Mouse (Mus musculus): ENCODE results near the gene Exoc2. TPM values are rescaled to one million over a fixed set of nuclear protein-coding genes. Genes with fewer than 3 reads are reported as not detected.

Gene Exoc2
- polyA plus RNA-seq, 1 experiment from 2014 or later = 29.9 TPM

- WGBS = 89% methylated on average over 4 of the region's 4 CpGs
- H3K27ac ChIP-seq = no peak overlapping the region
- H3K4me3 ChIP-seq (replicated peaks) = no peak overlapping the region
- H3K9me3 ChIP-seq (replicated peaks) = no peaks in the 10 kb centered on the region
- no peak for ATAC-seq (replicated peaks; ENCODE audit: low FRiP score)
- H3K4me2 ChIP-seq = no peak overlapping the region
- H3K4me1 ChIP-seq = no peaks in the 10 kb centered on the region
- H3K27me3 ChIP-seq = no peaks in the 10 kb centered on the region
- peaks cover 17% of the 10 kb centered on the region; the same call in 1 of the 2 replicates for H3K36me3 ChIP-seq
- H3K9ac ChIP-seq = no peak overlapping the region
Measured at GRCm38 (mm10) chr13:30921914-30922313, 52.0 kb downstream of the Exoc2 start.

GRCm38 (mm10) chr13:30913757-30914156 lies 60.1 kb downstream of the Exoc2 start:
- H3K4me2 ChIP-seq = no peak overlapping the region
- no peaks in the 10 kb centered on the region for H3K9me3 ChIP-seq (replicated peaks)
- no peak overlapping the region for H3K9ac ChIP-seq
- no peak overlapping the region for H3K4me3 ChIP-seq (replicated peaks)
- no peak overlapping the region for H3K27ac ChIP-seq
- no peak for ATAC-seq (replicated peaks; ENCODE audit: low FRiP score)
- H3K36me3 ChIP-seq = 0 out of 2 replicates have a peak, but pooled peaks cover 10% of the 10 kb centered on the region
- H3K27me3 ChIP-seq = no peaks in the 10 kb centered on the region
- peaks cover 5% of the 10 kb centered on the region for H3K4me1 ChIP-seq

- 7% methylated on average over 4 of the region's 4 CpGs for WGBS
- H3K27ac ChIP-seq = no peak overlapping the region
- peak; percentile 73 for ATAC-seq (replicated peaks; ENCODE audit: low FRiP score)
Measured at GRCm38 (mm10) chr13:30913028-30913427, 60.9 kb downstream of the Exoc2 start.

GRCm38 (mm10) chr13:30911931-30912625 lies 61.8 kb downstream of the Exoc2 start:
- Histone ChIP-seq H3K4me2 (no peak overlapping the region), H3K9ac (no peak overlapping the region), H3K4me3 (replicated peaks) (no peak overlapping the region), H3K36me3 (0 out of 2 replicates have a peak, but pooled peaks cover 13% of the 10 kb centered on the region), H3K27ac (no peak overlapping the region), H3K27me3 (no peaks in the 10 kb centered on the region), H3K4me1 (peaks cover 5% of the 10 kb centered on the region), H3K9me3 (replicated peaks) (no peaks in the 10 kb centered on the region)
- no peak for ATAC-seq (replicated peaks; ENCODE audit: low FRiP score)
- 54% methylated on average over 5 of the region's 5 CpGs for WGBS

More at GRCm38 (mm10) chr13:30913028-30913427, 60.9 kb downstream of the Exoc2 start:
- Histone ChIP-seq H3K27me3 (no peaks in the 10 kb centered on the region), H3K4me2 (no peak overlapping the region), H3K9me3 (replicated peaks) (no peaks in the 10 kb centered on the region), H3K36me3 (0 out of 2 replicates have a peak, but pooled peaks cover 13% of the 10 kb centered on the region), H3K4me1 (peaks cover 5% of the 10 kb centered on the region), H3K9ac (no peak overlapping the region; the same call in 1 of the 2 replicates), H3K4me3 (replicated peaks) (no peak overlapping the region)

GRCm38 (mm10) chr13:30910889-30911288 lies 63.0 kb downstream of the Exoc2 start:
- Histone ChIP-seq H3K4me2 (no peak overlapping the region), H3K27me3 (no peaks in the 10 kb centered on the region)
- 79% methylated on average over 5 of the region's 5 CpGs for WGBS

GRCm38 (mm10) chr13:30902286-30902685 lies 71.6 kb downstream of the Exoc2 start:
- no peaks in the 10 kb centered on the region for H3K9me3 ChIP-seq (replicated peaks)
- no peak overlapping the region for H3K4me2 ChIP-seq
- no peaks in the 10 kb centered on the region for H3K4me1 ChIP-seq
- H3K9ac ChIP-seq = no peak overlapping the region
- peaks cover 32% of the 10 kb centered on the region for H3K36me3 ChIP-seq
- H3K27me3 ChIP-seq = no peaks in the 10 kb centered on the region
- H3K4me3 ChIP-seq (replicated peaks) = no peak overlapping the region
- WGBS = 71% methylated on average over 2 of the region's 2 CpGs
- no peak for ATAC-seq (replicated peaks; ENCODE audit: low FRiP score)
- H3K27ac ChIP-seq = no peak overlapping the region

More at GRCm38 (mm10) chr13:30910889-30911288, 63.0 kb downstream of the Exoc2 start:
- 0 out of 2 replicates have a peak, but pooled peaks cover 13% of the 10 kb centered on the region for H3K36me3 ChIP-seq
- no peak overlapping the region for H3K4me3 ChIP-seq (replicated peaks)
- ATAC-seq (replicated peaks; ENCODE audit: low FRiP score) = no peak
- H3K9me3 ChIP-seq (replicated peaks) = no peaks in the 10 kb centered on the region
- no peak overlapping the region for H3K27ac ChIP-seq
- peaks cover 5% of the 10 kb centered on the region for H3K4me1 ChIP-seq
- no peak overlapping the region for H3K9ac ChIP-seq

- no peaks in the 10 kb centered on the region for H3K4me1 ChIP-seq
- H3K27me3 ChIP-seq = no peaks in the 10 kb centered on the region
- 91% methylated on average over 7 of the region's 7 CpGs for WGBS
- H3K4me2 ChIP-seq = no peak overlapping the region
- no peak overlapping the region for H3K27ac ChIP-seq
- H3K36me3 ChIP-seq = peaks cover 32% of the 10 kb centered on the region
- no peaks in the 10 kb centered on the region for H3K9me3 ChIP-seq (replicated peaks)
- ATAC-seq (replicated peaks; ENCODE audit: low FRiP score) = no peak
- H3K4me3 ChIP-seq (replicated peaks) = no peak overlapping the region
- no peak overlapping the region for H3K9ac ChIP-seq
Measured at GRCm38 (mm10) chr13:30901387-30902041, 72.4 kb downstream of the Exoc2 start.

- H3K4me2 ChIP-seq = no peak overlapping the region
- ATAC-seq (replicated peaks; ENCODE audit: low FRiP score) = no peak
- 66% methylated on average over 6 of the region's 6 CpGs for WGBS
Measured at GRCm38 (mm10) chr13:30894015-30894634, 79.8 kb downstream of the Exoc2 start.

GRCm38 (mm10) chr13:30892315-30892714 lies 81.6 kb downstream of the Exoc2 start:
- no peak overlapping the region for H3K4me2 ChIP-seq
- WGBS = 40% methylated on average over 4 of the region's 4 CpGs
- ATAC-seq (replicated peaks; ENCODE audit: low FRiP score) = no peak

More at GRCm38 (mm10) chr13:30894015-30894634, 79.8 kb downstream of the Exoc2 start:
- no peak overlapping the region for H3K4me3 ChIP-seq (replicated peaks)
- no peaks in the 10 kb centered on the region for H3K27me3 ChIP-seq
- no peak overlapping the region for H3K27ac ChIP-seq
- H3K9me3 ChIP-seq (replicated peaks) = no peaks in the 10 kb centered on the region
- no peaks in the 10 kb centered on the region for H3K4me1 ChIP-seq
- H3K36me3 ChIP-seq = peaks cover 3% of the 10 kb centered on the region
- H3K9ac ChIP-seq = no peak overlapping the region

GRCm38 (mm10) chr13:30891223-30891622 lies 82.7 kb downstream of the Exoc2 start:
- H3K27me3 ChIP-seq = no peaks in the 10 kb centered on the region
- no peak overlapping the region for H3K9ac ChIP-seq
- H3K36me3 ChIP-seq = no peaks in the 10 kb centered on the region
- H3K4me2 ChIP-seq = no peak overlapping the region
- no peak overlapping the region for H3K4me3 ChIP-seq (replicated peaks)
- no peak for ATAC-seq (replicated peaks; ENCODE audit: low FRiP score)
- H3K27ac ChIP-seq = no peak overlapping the region
- H3K9me3 ChIP-seq (replicated peaks) = no peaks in the 10 kb centered on the region
- WGBS = 73% methylated on average over 5 of the region's 5 CpGs
- H3K4me1 ChIP-seq = no peaks in the 10 kb centered on the region

More at GRCm38 (mm10) chr13:30892315-30892714, 81.6 kb downstream of the Exoc2 start:
- Histone ChIP-seq H3K36me3 (no peaks in the 10 kb centered on the region), H3K27me3 (no peaks in the 10 kb centered on the region), H3K9ac (no peak overlapping the region), H3K9me3 (replicated peaks) (no peaks in the 10 kb centered on the region), H3K4me3 (replicated peaks) (no peak overlapping the region), H3K27ac (no peak overlapping the region), H3K4me1 (no peaks in the 10 kb centered on the region)

- no peak overlapping the region for H3K4me2 ChIP-seq
- no peaks in the 10 kb centered on the region for H3K4me1 ChIP-seq
- no peaks in the 10 kb centered on the region for H3K27me3 ChIP-seq
- H3K9me3 ChIP-seq (replicated peaks) = no peaks in the 10 kb centered on the region
- no peak overlapping the region for H3K27ac ChIP-seq
- WGBS = 11% methylated on average over 3 of the region's 3 CpGs
- H3K36me3 ChIP-seq = 0 out of 2 replicates have a peak, but pooled peaks cover 6% of the 10 kb centered on the region
- no peak overlapping the region for H3K4me3 ChIP-seq (replicated peaks)
- no peak overlapping the region for H3K9ac ChIP-seq
- no peak for ATAC-seq (replicated peaks; ENCODE audit: low FRiP score)
Measured at GRCm38 (mm10) chr13:30888480-30888879, 85.4 kb downstream of the Exoc2 start.

GRCm38 (mm10) chr13:30880310-30880709 lies 93.6 kb downstream of the Exoc2 start:
- Histone ChIP-seq H3K27ac (no peak overlapping the region), H3K9ac (no peak overlapping the region), H3K27me3 (no peaks in the 10 kb centered on the region), H3K4me3 (replicated peaks) (no peak overlapping the region), H3K9me3 (replicated peaks) (no peaks in the 10 kb centered on the region), H3K36me3 (peaks cover 30% of the 10 kb centered on the region), H3K4me1 (no peaks in the 10 kb centered on the region), H3K4me2 (no peak overlapping the region)
- WGBS = 92% methylated on average over 5 of the region's 5 CpGs
- ATAC-seq (replicated peaks; ENCODE audit: low FRiP score) = no peak

Data from kidney, embryonic 15.5 days (tissue).